Mouse (Mus musculus): ENCODE data around the gene Fat1. TPM values are rescaled to one million over a fixed set of nuclear protein-coding genes. Genes with fewer than 3 reads are reported as not detected.

The Fat1 gene
- polyA plus RNA-seq, 1 experiment from 2014 or later = 40.7 TPM

DNA sequence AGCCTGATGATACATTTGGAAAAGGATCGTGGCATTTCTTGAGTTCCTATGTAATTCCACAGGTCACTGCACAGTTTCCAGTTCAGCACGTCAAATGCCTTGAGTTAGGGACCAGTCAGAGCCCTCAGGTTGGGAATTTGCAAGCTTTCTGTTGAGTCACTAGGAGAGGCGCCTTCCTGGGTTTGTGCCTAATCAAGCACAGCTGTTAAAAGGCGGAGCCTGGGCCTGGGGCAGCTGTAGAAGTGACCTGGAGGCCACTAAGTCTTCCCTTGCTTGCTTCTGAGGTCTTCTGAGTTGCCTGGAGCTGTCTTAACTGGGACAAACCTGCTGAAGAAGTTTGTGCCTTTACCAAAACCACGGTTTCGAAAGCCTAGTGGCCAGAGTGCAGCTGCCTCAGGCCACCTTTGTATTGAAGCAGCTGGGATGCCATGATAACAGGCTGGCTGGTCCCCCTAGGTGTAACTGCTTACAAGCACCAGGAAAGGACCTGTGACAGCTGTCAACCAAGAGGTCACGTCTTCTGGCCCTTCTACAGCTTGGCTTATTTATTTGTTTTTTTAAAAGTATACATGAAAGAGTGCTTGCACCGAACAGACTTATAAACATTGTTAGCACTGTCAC lies 66.4 kb downstream of the Fat1 start:
- no peak overlapping the region for H3K27ac ChIP-seq (replicated peaks; ENCODE audit: low read depth, low read length)

DNA sequence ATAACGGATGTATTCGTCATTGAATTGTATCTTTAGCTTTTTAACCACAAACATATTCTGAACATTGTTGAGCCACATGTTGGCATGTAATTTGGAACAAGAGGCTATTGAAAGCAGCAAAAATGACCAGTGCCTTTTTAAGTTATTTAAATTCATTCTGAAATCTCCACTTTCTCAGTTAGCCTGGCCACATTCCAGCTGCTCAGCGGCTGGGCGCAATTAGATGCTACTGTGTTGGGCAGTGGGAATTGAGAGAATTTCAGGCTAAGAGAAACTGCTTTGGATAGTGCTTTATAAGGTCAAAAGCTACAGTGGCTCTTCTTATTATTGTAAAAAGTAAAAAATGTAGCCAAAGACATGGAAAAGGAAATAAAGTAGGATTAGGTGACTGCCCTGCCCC lies 67.4 kb downstream of the Fat1 start:
- Histone ChIP-seq H3K9ac (ENCODE audit: low read depth, low read length) (no peak overlapping the region), H3K36me3 (ENCODE audit: control insufficient read depth, insufficient read depth, low read length) (peaks cover 15% of the 10 kb centered on the region; the same call in 1 of the 2 replicates), H3K4me1 (ENCODE audit: control insufficient read depth, insufficient read depth, low read length) (peaks cover 30% of the 10 kb centered on the region), H3K27ac (replicated peaks; ENCODE audit: low read depth, low read length) (no peak overlapping the region), H3K9me3 (ENCODE audit: control insufficient read depth, low read length) (no peaks in the 10 kb centered on the region), H3K4me3 (ENCODE audit: low read depth, low read length) (no peak overlapping the region), H3K4me2 (ENCODE audit: low read depth, low read length) (no peak overlapping the region), H3K27me3 (replicated peaks; ENCODE audit: control insufficient read depth, insufficient read depth, low read length) (no peaks in the 10 kb centered on the region)
- WGBS = 48% methylated on average over 4 of the region's 4 CpGs
- ATAC-seq (ENCODE audit: low read depth) (no peak), DNase-seq (ENCODE audit: low spot score) (no peak)

More for the DNA sequence above, 66.4 kb downstream of the Fat1 start:
- Histone ChIP-seq H3K4me2 (ENCODE audit: low read depth, low read length) (no peak overlapping the region), H3K4me3 (ENCODE audit: low read depth, low read length) (no peak overlapping the region), H3K9ac (ENCODE audit: low read depth, low read length) (no peak overlapping the region), H3K36me3 (ENCODE audit: control insufficient read depth, insufficient read depth, low read length) (peaks cover 7% of the 10 kb centered on the region; the same call in 1 of the 2 replicates), H3K4me1 (ENCODE audit: control insufficient read depth, insufficient read depth, low read length) (peaks cover 40% of the 10 kb centered on the region), H3K9me3 (ENCODE audit: control insufficient read depth, low read length) (no peaks in the 10 kb centered on the region), H3K27me3 (replicated peaks; ENCODE audit: control insufficient read depth, insufficient read depth, low read length) (no peaks in the 10 kb centered on the region)
- WGBS = 33% methylated on average over 8 of the region's 8 CpGs
- no peak for ATAC-seq (ENCODE audit: low read depth)
- DNase-seq (ENCODE audit: low spot score) = peak; percentile 65

DNA sequence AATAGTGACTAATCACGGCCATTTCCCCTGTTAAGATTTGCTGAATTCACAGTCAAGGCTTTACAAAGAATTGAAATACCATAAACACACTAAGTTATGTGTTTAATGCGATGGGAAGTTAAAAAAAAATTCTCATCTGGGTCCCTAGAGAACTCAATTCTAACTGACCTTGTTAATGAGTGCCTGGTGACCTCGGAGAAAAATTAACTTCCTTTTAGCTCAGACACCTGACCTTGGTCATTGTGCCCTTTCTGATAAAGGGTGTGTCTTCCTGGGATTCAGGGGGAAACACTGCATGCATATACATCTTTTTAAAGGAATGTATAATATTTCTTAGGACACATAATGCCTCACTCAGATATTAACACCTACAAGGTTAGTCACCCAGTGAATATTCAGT lies 68.8 kb downstream of the Fat1 start:
- Histone ChIP-seq H3K4me2 (ENCODE audit: low read depth, low read length) (no peak overlapping the region), H3K36me3 (ENCODE audit: control insufficient read depth, insufficient read depth, low read length) (peaks cover 28% of the 10 kb centered on the region), H3K9me3 (ENCODE audit: control insufficient read depth, low read length) (no peaks in the 10 kb centered on the region), H3K4me3 (ENCODE audit: low read depth, low read length) (no peak overlapping the region), H3K27ac (replicated peaks; ENCODE audit: low read depth, low read length) (no peak overlapping the region), H3K9ac (ENCODE audit: low read depth, low read length) (no peak overlapping the region), H3K4me1 (ENCODE audit: control insufficient read depth, insufficient read depth, low read length) (peaks cover 17% of the 10 kb centered on the region), H3K27me3 (replicated peaks; ENCODE audit: control insufficient read depth, insufficient read depth, low read length) (no peaks in the 10 kb centered on the region)
- no peak for ATAC-seq (ENCODE audit: low read depth)
- WGBS = 68% methylated on average over 3 of the region's 3 CpGs
- DNase-seq (ENCODE audit: low spot score) = no peak

DNA sequence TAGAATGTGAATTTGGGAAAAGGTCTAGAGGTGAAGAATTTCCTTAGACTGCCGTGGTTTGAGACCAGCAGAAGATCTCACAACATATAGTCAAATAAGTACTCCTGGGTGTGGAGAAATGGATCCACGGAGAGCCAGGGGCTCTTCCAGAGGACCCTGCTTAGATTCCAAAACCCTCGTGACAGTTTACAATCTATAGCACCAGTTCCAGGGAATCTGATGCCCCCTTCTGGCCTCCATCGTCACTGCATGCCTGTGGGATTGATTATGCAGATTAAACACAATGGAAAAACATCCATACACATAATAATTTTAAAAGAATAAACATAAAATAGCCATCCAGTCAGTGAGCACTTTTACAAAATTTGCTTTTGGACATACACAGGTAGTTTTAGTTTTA lies 75.4 kb downstream of the Fat1 start:
- Histone ChIP-seq H3K4me2 (ENCODE audit: low read depth, low read length) (no peak overlapping the region), H3K4me3 (ENCODE audit: low read depth, low read length) (no peak overlapping the region), H3K9me3 (ENCODE audit: control insufficient read depth, low read length) (0 out of 2 replicates have a peak, but pooled peaks cover 4% of the 10 kb centered on the region), H3K36me3 (ENCODE audit: control insufficient read depth, insufficient read depth, low read length) (peaks cover 84% of the 10 kb centered on the region), H3K27ac (replicated peaks; ENCODE audit: low read depth, low read length) (no peak overlapping the region), H3K4me1 (ENCODE audit: control insufficient read depth, insufficient read depth, low read length) (no peaks in the 10 kb centered on the region), H3K9ac (ENCODE audit: low read depth, low read length) (no peak overlapping the region), H3K27me3 (replicated peaks; ENCODE audit: control insufficient read depth, insufficient read depth, low read length) (no peaks in the 10 kb centered on the region)
- no peak for ATAC-seq (ENCODE audit: low read depth)
- DNase-seq (ENCODE audit: low spot score) = peak; percentile 45
- WGBS = 22% methylated on average over 4 of the region's 4 CpGs

DNA sequence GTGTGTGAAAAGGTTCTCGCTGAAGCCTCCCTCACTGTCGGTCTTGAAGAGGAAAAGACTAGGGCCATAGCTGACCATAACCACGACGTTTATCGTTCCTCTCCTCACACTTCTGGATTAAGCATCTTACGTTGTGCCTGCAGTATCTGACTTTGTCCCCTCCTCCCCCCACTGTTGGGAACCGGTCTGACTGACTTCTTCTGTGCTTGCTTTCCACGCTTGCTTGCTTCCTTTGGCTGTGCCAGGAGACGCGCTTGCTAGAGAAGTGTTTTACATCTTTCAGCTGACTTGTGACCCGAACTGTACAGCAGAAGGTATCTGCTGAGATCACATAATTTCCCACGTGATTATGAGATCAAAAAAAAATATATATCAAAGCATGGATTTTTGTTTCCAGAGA lies 76.5 kb downstream of the Fat1 start:
- Histone ChIP-seq H3K9me3 (ENCODE audit: control insufficient read depth, low read length) (0 out of 2 replicates have a peak, but pooled peaks cover 4% of the 10 kb centered on the region), H3K4me1 (ENCODE audit: control insufficient read depth, insufficient read depth, low read length) (no peaks in the 10 kb centered on the region), H3K27me3 (replicated peaks; ENCODE audit: control insufficient read depth, insufficient read depth, low read length) (no peaks in the 10 kb centered on the region), H3K36me3 (ENCODE audit: control insufficient read depth, insufficient read depth, low read length) (peaks cover 93% of the 10 kb centered on the region), H3K4me2 (ENCODE audit: low read depth, low read length) (no peak overlapping the region), H3K9ac (ENCODE audit: low read depth, low read length) (no peak overlapping the region), H3K27ac (replicated peaks; ENCODE audit: low read depth, low read length) (no peak overlapping the region), H3K4me3 (ENCODE audit: low read depth, low read length) (no peak overlapping the region)
- ATAC-seq (ENCODE audit: low read depth) (no peak), DNase-seq (ENCODE audit: low spot score) (no peak)
- 81% methylated on average over 12 of the region's 12 CpGs for WGBS

DNA sequence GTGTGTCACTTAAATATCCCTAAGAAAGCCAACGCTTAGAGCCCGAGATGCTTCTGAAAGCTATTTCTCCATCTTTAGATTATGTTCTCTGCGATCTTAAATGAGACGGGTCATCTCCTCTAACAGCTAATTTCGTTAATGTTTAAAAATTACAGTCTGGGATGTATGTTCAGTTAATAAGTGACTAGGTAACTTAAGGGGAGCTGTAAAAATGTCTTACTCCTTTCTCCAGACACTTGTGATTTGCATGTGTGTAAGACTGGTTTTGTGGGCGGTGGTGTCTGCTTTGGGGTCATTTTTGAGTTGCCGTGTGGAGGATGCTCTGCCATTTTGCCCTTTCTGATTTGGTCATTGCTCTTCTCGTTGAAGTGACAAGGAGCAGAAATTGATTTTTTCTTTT lies 78.6 kb downstream of the Fat1 start:
- peaks cover 90% of the 10 kb centered on the region for H3K36me3 ChIP-seq (ENCODE audit: control insufficient read depth, insufficient read depth, low read length)

DNA sequence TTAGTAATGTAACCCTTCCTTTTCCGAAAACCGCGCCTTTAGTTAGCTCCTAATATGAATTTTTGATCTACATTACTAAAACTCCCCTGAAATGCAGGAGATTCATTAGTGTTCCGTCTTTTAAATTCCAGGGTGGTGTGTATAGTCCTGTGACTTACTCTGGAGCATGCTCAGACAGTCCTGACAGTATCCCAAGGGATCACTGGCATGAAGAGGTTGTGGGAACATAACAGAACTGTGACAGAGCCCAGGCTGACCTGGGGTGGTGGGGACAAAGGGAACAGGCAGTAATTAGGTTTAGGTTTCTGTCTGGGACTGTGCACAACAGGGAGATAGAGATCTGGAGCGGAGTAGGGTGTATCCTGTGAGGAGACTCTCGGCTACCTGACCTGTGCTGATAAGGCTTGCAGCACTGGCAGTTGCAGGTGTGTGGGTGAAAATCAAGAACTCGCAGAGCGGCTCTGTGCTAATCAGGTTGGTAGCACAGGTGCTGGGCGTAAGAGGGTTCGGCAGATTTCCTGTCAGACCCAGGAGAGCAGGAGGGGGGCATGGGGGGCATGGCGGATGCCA lies 79.3 kb downstream of the Fat1 start:
- Histone ChIP-seq H3K9me3 (ENCODE audit: control insufficient read depth, low read length) (0 out of 2 replicates have a peak, but pooled peaks cover 4% of the 10 kb centered on the region), H3K4me3 (ENCODE audit: low read depth, low read length) (no peak overlapping the region), H3K9ac (ENCODE audit: low read depth, low read length) (no peak overlapping the region), H3K27ac (replicated peaks; ENCODE audit: low read depth, low read length) (no peak overlapping the region), H3K27me3 (replicated peaks; ENCODE audit: control insufficient read depth, insufficient read depth, low read length) (no peaks in the 10 kb centered on the region), H3K4me2 (ENCODE audit: low read depth, low read length) (no peak overlapping the region), H3K36me3 (ENCODE audit: control insufficient read depth, insufficient read depth, low read length) (peaks cover 89% of the 10 kb centered on the region), H3K4me1 (ENCODE audit: control insufficient read depth, insufficient read depth, low read length) (no peaks in the 10 kb centered on the region)
- DNase-seq (ENCODE audit: low spot score) (no peak), ATAC-seq (ENCODE audit: low read depth) (no peak)
- 86% methylated on average over 11 of the region's 11 CpGs for WGBS

More for the DNA sequence above, 78.6 kb downstream of the Fat1 start:
- H3K4me1 ChIP-seq (ENCODE audit: control insufficient read depth, insufficient read depth, low read length) = no peaks in the 10 kb centered on the region
- 0 out of 2 replicates have a peak, but pooled peaks cover 4% of the 10 kb centered on the region for H3K9me3 ChIP-seq (ENCODE audit: control insufficient read depth, low read length)
- DNase-seq (ENCODE audit: low spot score) = no peak
- WGBS = 92% methylated on average over 8 of the region's 8 CpGs
- no peak overlapping the region for H3K27ac ChIP-seq (replicated peaks; ENCODE audit: low read depth, low read length)
- no peaks in the 10 kb centered on the region for H3K27me3 ChIP-seq (replicated peaks; ENCODE audit: control insufficient read depth, insufficient read depth, low read length)
- ATAC-seq (ENCODE audit: low read depth) = no peak
- H3K4me2 ChIP-seq (ENCODE audit: low read depth, low read length) = no peak overlapping the region
- no peak overlapping the region for H3K9ac ChIP-seq (ENCODE audit: low read depth, low read length)
- H3K4me3 ChIP-seq (ENCODE audit: low read depth, low read length) = no peak overlapping the region

DNA sequence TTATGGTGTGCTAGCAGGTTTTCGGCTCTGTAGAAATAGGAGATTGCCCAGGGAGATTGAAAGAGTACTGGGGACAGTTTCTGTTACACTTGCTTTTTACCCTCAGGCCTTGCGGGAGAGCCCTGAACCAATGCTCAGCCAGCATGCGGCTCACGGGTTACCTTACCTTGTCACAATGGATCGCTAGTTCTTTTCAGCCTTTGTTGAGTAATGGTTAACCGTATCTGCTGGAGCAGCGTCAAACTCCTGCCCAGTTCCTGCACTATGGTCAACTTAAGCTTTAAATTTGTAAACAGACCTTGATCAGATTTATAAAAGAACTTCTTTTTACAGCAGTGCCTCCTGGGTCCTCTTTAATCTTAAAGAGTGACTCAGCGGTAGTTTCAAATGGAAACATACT lies 80.6 kb downstream of the Fat1 start:
- Histone ChIP-seq H3K9ac (ENCODE audit: low read depth, low read length) (no peak overlapping the region), H3K27me3 (replicated peaks; ENCODE audit: control insufficient read depth, insufficient read depth, low read length) (no peaks in the 10 kb centered on the region), H3K27ac (replicated peaks; ENCODE audit: low read depth, low read length) (no peak overlapping the region), H3K4me2 (ENCODE audit: low read depth, low read length) (no peak overlapping the region), H3K4me1 (ENCODE audit: control insufficient read depth, insufficient read depth, low read length) (no peaks in the 10 kb centered on the region), H3K36me3 (ENCODE audit: control insufficient read depth, insufficient read depth, low read length) (peaks cover 79% of the 10 kb centered on the region), H3K4me3 (ENCODE audit: low read depth, low read length) (no peak overlapping the region), H3K9me3 (ENCODE audit: control insufficient read depth, low read length) (no peaks in the 10 kb centered on the region)
- ATAC-seq (ENCODE audit: low read depth) = no peak
- WGBS = 84% methylated on average over 8 of the region's 8 CpGs
- DNase-seq (ENCODE audit: low spot score) = no peak

DNA sequence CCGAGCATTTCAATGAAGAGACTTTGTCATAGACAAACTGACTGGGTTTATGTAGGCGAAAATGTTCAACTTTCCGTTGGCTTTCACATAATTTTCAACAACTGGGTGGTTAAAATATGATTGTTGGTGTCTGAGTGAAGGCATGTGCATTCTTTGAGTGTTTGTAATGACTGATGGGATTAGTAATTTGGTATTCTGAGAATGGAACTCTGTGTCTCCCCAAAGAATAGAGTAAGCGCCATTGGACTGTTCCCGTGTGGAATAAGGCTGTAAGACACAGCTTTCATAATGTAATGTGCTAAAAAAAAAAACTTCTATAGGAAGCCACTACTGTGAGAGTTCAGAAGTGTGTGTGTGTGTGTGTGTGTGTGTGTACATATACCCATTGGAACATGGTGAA lies 84.0 kb downstream of the Fat1 start:
- H3K9me3 ChIP-seq (ENCODE audit: control insufficient read depth, low read length) = peaks cover 8% of the 10 kb centered on the region
- H3K4me3 ChIP-seq (ENCODE audit: low read depth, low read length) = no peak overlapping the region
- no peak for ATAC-seq (ENCODE audit: low read depth)
- H3K27ac ChIP-seq (replicated peaks; ENCODE audit: low read depth, low read length) = no peak overlapping the region
- H3K4me2 ChIP-seq (ENCODE audit: low read depth, low read length) = no peak overlapping the region
- H3K9ac ChIP-seq (ENCODE audit: low read depth, low read length) = no peak overlapping the region
- H3K4me1 ChIP-seq (ENCODE audit: control insufficient read depth, insufficient read depth, low read length) = no peaks in the 10 kb centered on the region
- H3K27me3 ChIP-seq (replicated peaks; ENCODE audit: control insufficient read depth, insufficient read depth, low read length) = no peaks in the 10 kb centered on the region
- 63% methylated on average over 5 of the region's 5 CpGs for WGBS
- peaks cover 74% of the 10 kb centered on the region for H3K36me3 ChIP-seq (ENCODE audit: control insufficient read depth, insufficient read depth, low read length)
- no peak for DNase-seq (ENCODE audit: low spot score)

Measured in embryonic facial prominence, embryonic 14.5 days (tissue).